Mouse (Mus musculus) NIH3T3 (cell line): Measurements from ENCODE around the gene Xpo5.
A peak's percentile ranks its signal among the peaks of the same experiment; 100 is the strongest.

ENCODE experiments used
- DNase-seq: peaks from one replicate; pipeline ENCODE4 v3.0.0-alpha.2; 2012; ENCODE audit warnings: low read depth

Gene Xpo5

GRCm38 (mm10) chr17:46202421-46203071 is at the start of gene Xpo5, which contains the start of gene Polh:
Gene Xpo5, plus strand, starts transcription at chr17:46202782.
Gene Polh, minus strand, starts transcription at chr17:46202645.
- peak; percentile 99 for DNase-seq

GRCm38 (mm10) chr17:46152847-46153782 is 49.5 kb upstream of the Xpo5 start, which contains the start of gene Mad2l1bp:
Gene Mad2l1bp, minus strand, starts transcription at chr17:46153553.
- peak; percentile 92 for DNase-seq

- no peak for DNase-seq
Observed at GRCm38 (mm10) chr17:46154336-46154735, 48.2 kb upstream of the Xpo5 start.

GRCm38 (mm10) chr17:46156680-46157079 is 45.9 kb upstream of the Xpo5 start:
- no peak for DNase-seq

GRCm38 (mm10) chr17:46157131-46157530 is 45.5 kb upstream of the Xpo5 start:
- no peak for DNase-seq

- no peak for DNase-seq
Observed at GRCm38 (mm10) chr17:46159236-46159635, 43.3 kb upstream of the Xpo5 start.

- peak; percentile 97 for DNase-seq
Observed at GRCm38 (mm10) chr17:46160090-46160662, 42.4 kb upstream of the Xpo5 start.

GRCm38 (mm10) chr17:46160686-46161085 is 41.9 kb upstream of the Xpo5 start, which contains the start of gene Gtpbp2:
Gene Gtpbp2, plus strand, starts transcription at chr17:46161032.
- DNase-seq: peak; percentile 99

- peak; percentile 48 for DNase-seq
Observed at GRCm38 (mm10) chr17:46161179-46161578, 41.4 kb upstream of the Xpo5 start.

GRCm38 (mm10) chr17:46161710-46162109 is 40.9 kb upstream of the Xpo5 start:
- DNase-seq: no peak

GRCm38 (mm10) chr17:46162551-46162950 is 40.0 kb upstream of the Xpo5 start:
- DNase-seq: no peak

GRCm38 (mm10) chr17:46162951-46163421 is 39.6 kb upstream of the Xpo5 start:
- peak; percentile 60 for DNase-seq

GRCm38 (mm10) chr17:46164301-46164700 is 38.3 kb upstream of the Xpo5 start:
- DNase-seq: no peak

GRCm38 (mm10) chr17:46164791-46165190 is 37.8 kb upstream of the Xpo5 start:
- DNase-seq: no peak

- no peak for DNase-seq
Observed at GRCm38 (mm10) chr17:46165460-46165859, 37.1 kb upstream of the Xpo5 start.

- DNase-seq: no peak
Observed at GRCm38 (mm10) chr17:46166270-46166669, 36.3 kb upstream of the Xpo5 start.

GRCm38 (mm10) chr17:46167014-46167413 is 35.6 kb upstream of the Xpo5 start:
- DNase-seq: no peak

- DNase-seq: peak; percentile 12
Observed at GRCm38 (mm10) chr17:46168318-46168717, 34.3 kb upstream of the Xpo5 start.

- DNase-seq: no peak
Observed at GRCm38 (mm10) chr17:46168768-46169167, 33.8 kb upstream of the Xpo5 start.

GRCm38 (mm10) chr17:46170538-46170937 is 32.0 kb upstream of the Xpo5 start:
- peak; percentile 71 for DNase-seq

GRCm38 (mm10) chr17:46182273-46182672 is 20.3 kb upstream of the Xpo5 start:
- DNase-seq: peak; percentile 65

GRCm38 (mm10) chr17:46188829-46189228 is 13.8 kb upstream of the Xpo5 start:
- no peak for DNase-seq
